Mouse (Mus musculus) right cerebral cortex, postnatal 14 days (tissue): ENCODE results near the gene Nxpe4.
A peak's percentile ranks its signal among the peaks of the same experiment; 100 is the strongest.
"Not testable (repeated sequence)": the region's sequence is repeated elsewhere in the genome, so short reads cannot be mapped to it uniquely, and the experiment has no call there.

ENCODE experiments used
- DNase-seq: peaks from one replicate; pipeline ENCODE4 v3.0.0; 2022

Nxpe4 gene

DNA sequence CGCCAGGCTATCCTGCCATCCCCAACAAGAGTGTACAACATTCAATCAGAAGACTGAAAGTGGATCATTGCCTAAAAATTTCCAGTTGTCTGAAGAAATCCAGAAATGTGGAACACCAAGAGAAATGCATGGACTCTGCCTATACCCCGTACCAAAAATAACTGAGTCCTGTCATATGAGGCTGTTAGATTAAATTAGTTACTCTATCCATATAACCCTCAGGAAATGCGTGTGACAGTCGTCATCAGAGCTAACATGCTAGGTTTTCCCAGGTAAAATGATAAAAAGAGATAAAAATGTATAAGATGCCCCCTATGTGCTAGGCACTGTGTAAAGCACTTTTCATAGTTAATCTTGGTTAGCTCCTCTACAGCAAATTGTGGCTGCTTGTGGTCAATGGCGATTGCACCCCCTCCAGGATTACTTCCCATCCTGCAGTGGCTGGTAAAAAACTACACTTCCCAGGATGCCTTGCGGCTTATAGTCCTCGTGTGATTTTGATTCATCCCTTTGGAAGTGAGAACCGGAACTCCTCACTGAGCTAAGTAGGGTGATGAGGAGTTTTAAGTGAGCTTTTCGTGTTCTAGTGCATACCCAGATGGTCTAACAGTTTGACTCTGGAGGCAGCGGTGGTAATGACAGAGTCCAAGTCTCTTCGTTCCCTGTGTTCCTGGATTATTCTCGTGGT is at the start of gene Nxpe4:
Gene Nxpe4 (plus strand): TSS at position 519 of the 688 bp plus-strand sequence.
- DNase-seq, result peak; percentile 79

DNA sequence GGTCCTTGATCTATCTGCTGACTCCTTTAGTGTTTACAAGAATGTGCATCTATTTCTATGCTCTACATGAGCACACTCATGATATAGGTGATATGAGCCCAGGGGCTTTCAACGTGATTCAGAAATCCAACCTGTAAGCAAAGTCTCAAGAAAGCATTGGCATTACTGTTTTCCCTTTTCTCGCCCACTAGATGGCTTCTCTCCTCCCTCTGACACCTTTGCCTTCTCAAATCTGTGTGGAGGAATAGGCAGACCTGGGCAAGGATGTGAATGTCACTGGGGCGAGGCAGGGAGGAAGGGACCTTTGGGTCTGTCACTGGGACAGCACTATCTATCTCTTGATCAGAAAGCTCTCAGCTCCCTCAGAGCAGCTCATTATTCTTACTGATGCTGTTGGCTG is 35.0 kb upstream of the Nxpe4 start:
- DNase-seq, result no peak

- no peak for DNase-seq
Observed at GRCm38 (mm10) chr9:48137507-48137906, 24.3 kb upstream of the Nxpe4 start.

DNA sequence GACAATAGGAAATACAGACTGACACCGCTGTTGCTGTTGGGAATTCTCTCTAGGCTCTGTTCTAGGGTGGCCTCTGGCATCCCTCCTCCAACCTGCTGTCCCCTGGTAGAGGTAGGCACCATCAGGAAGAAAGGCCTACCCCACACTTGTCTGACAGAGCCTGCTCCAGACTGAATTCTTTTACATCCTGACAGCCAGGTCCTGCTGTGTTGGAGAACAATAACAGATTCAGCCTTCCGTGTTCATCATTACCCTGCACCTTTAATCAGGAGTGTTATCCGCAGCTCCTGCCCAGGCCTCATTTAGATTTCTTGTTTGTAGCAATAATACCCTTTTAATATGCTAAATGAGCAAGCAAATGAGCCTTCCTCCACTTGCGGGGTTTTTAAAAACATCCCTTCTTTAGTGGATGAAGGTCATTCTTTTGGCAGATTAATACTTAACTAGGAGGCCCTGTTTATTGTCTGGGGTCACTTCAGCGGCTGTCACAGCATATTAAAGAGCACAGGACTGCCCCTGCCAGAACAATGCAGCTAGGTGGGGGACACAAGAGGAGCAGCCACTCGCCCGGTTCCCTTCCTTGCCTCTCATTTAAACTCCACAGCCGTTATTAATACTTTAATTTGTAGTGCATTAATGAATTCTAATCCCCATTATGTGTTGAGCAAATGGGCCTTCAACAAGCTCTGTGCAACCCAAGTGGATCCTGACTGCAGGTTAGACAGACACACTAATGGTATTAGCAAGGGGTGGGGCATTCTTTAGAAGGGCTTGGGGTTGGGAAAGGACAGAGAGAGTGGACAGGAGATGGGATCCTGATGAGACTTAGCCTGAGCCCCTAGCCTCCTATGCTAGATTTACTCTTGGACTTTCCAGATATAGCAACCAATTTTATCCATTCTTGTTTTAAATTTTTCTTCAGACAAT is 21.1 kb upstream of the Nxpe4 start:
- DNase-seq, result no peak

GRCm38 (mm10) chr9:48142646-48143045 is 19.2 kb upstream of the Nxpe4 start:
- no peak for DNase-seq

DNA sequence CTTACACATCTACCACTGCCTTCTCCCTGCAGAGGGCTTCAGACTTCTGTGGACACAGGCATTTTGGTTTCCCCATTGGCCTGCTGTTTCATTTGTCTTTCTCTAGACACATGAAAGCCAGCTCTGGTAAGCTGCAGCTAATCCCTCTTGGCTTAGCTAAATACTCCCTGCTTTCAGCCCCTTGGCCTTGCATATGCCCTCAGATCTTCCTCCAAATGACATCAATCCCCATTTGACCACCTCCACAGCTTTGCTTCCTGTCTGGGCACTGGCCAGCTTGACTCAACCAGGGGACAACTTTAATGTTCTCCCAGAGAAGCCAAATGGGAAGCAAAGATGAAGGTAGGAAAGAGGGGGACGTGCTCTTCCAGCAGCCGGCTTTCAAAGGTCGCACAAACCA is 15.1 kb upstream of the Nxpe4 start:
- no peak for DNase-seq

GRCm38 (mm10) chr9:48166531-48166930 is 4.7 kb downstream of the Nxpe4 start:
- DNase-seq, result not testable (repeated sequence)

- no peak for DNase-seq
Observed at GRCm38 (mm10) chr9:48176764-48177163, 14.9 kb downstream of the Nxpe4 start.

DNA sequence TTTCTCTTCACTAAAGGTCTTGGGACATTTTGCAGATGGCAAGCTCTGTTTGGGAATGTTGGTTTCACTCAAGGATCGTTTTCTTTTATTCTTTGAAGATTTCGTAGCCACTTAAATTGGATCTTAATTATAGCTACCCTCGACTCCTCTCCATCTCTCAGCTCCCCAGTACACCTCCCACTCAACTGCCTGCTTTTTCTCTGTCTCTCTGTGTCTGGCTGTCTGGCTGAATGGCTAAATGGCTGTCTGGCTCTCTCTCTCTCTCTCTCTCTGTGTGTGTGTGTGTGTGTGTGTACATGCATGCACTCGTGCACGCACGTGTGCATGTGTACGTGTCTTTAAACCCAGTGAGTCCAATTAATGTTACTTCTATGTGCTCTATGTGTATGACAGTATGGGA is 19.5 kb downstream of the Nxpe4 start:
- DNase-seq, result no peak

DNA sequence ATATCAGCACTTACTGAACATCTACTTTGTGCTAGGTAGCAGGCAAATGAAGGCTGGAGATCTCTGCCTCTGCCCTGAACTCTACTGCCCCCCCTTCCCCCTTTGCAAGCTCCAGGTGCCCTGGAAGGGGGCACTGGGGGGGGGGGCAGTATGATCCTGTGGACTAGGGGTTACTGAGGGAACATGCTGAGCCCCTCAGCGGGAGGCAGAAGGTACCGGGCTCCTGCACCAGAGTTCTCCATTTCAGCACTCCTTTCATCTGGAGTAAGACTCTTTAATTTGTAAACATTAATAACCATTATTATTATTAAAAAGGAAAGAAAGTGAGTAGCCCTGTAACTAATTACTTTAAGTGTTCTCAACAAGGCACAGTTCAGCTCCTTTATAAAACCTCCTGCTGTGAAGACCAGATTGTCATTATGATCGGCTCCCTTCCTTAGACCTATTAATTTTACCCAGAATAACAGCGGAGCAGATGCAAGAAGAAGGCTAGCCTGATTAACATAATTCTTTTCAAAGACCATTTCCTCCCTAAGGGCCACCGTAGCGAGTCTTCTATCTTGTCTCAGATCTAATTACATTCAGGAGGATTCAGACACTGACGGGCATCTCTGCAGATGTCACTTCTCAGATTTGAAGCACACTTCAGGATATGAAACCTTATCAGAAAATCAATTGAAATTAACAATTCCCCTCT is 21.0 kb downstream of the Nxpe4 start:
- no peak for DNase-seq

- DNase-seq, result no peak
Observed at GRCm38 (mm10) chr9:48184319-48184718, 22.5 kb downstream of the Nxpe4 start.

- no peak for DNase-seq
Observed at GRCm38 (mm10) chr9:48188854-48189253, 27.0 kb downstream of the Nxpe4 start.

- no peak for DNase-seq
Observed at GRCm38 (mm10) chr9:48197458-48197884, 35.6 kb downstream of the Nxpe4 start.

- no peak for DNase-seq
Observed at GRCm38 (mm10) chr9:48210970-48211369, 49.1 kb downstream of the Nxpe4 start.

DNA sequence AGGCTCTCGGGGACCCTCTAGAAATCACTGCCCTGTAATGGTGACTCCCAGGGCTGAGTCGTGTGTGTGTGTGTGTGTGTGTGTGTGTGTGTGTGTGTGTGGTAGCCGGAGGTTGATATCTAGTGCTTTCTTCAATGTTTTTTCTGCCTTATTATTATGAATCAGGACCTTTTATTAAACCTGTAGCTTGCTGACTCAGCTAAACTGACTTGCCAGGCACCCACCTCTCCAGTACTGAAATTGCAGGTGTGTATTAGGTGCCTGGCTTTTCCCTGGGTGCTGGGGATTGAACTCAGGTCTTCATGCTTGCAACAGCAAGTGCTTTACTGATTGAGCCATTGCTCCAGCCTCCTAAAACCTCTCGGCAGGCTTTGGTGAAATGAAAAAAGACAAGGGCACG is 50.1 kb downstream of the Nxpe4 start:
- no peak for DNase-seq

DNA sequence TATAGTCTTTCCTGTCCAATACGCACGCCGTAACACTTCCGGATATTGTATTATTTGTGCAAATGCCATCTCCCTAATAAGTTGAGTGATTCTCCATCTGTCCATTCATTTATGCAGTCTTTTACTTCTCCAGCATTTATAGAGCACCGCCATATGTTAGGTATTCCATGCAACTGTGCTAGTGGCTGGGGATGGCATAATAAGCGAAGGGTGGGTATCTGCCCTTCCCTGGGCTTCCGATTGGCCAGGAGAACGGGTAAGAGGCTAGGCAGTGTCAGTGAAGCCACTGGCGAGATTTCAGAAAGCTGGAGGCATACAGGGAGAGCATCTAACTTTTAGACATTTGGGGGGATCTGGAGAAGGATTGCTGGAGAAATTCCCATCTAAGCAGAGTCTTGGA is 52.9 kb downstream of the Nxpe4 start:
- no peak for DNase-seq

- DNase-seq, result peak; percentile 18
Observed at GRCm38 (mm10) chr9:48216091-48217001, 54.5 kb downstream of the Nxpe4 start.

DNA sequence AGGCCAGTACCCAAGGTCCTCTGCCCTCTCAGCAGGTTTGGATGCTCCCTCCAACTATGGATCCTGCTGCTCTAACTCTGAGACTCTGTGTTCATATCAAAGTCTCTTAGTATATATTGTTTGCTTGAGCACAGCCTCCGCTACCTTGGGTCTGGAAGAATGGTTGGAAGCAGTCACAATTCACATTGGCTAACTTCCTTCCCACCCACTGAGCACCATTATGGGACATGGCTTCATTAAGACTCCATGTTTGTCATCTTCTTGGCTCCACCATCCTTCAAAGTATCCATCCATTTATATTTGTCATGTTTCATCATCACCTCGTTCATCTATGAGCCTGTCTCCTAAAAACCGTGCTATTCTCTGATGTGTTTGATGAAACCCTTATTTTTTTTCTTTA is 68.9 kb downstream of the Nxpe4 start:
- no peak for DNase-seq

DNA sequence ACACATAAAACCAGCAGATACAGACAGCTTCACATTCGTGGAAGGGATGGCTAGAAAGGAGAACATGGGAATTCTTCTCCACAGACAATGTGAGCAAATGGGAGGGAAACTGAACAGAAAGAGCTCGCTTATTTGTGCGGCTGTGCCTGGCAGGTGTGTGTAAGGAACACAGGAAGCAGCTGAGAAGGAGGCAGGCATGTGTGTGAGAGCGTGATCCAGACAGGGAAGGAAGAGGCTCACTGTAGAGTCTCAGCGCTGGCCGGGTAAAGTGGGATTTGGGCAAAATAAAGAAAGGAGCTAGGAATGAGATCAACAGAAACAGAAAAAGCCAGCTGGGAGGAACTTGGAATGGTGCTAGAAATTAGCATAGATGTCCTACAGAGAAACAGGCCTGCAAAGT is 74.6 kb downstream of the Nxpe4 start:
- no peak for DNase-seq

GRCm38 (mm10) chr9:48238153-48238755 is 76.4 kb downstream of the Nxpe4 start:
- DNase-seq, result no peak

- no peak for DNase-seq
Observed at GRCm38 (mm10) chr9:48239461-48239860, 77.6 kb downstream of the Nxpe4 start.

- DNase-seq, result no peak
Observed at GRCm38 (mm10) chr9:48240431-48240830, 78.6 kb downstream of the Nxpe4 start.
